ENCODE assay signal across 8 mouse cellular contexts in the genomic region with DNA sequence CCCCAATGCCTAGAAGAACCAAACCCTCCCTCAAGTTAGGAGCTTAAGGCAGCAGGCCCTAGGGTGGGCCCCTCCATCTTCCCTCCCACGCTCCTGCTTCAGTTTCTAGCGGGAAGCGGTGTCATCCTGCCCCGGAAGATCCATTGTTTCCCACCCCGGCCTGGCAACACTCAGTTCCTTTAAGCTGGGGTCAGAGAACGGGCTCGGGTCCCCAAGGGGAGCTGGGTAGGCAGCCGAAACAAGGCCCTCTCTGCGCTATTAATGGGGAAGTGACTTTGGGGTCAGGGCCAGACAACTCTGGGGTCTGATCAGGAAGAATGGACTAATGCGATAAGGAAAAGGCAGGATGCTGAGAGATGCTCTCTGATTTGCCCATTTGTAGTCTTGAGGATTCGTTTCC. TPM values are rescaled to one million over a fixed set of nuclear protein-coding genes. Genes with fewer than 3 reads are reported as not detected.
DNase-seq lines count a peak whose midpoint lies in the region; ATAC-seq and TF ChIP-seq lines count a peak whose summit lies in the region.

No protein-coding gene starts in this region.

- no peak for TF ChIP-seq POLR2A in cerebellum, adult 2 months (IDR thresholded peaks at IDR 0.05; ENCODE audit: borderline replicate concordance, insufficient read depth, low read length)

- peak overlapping the region; percentile 70 for H3K4me3 ChIP-seq in layer of hippocampus, adult 2 months
- peak overlapping the region; percentile 73 for H3K4me3 ChIP-seq in cerebellum, adult 2 months (replicated peaks; ENCODE audit: insufficient read depth, low read depth, low read length)
- H3K4me3 ChIP-seq in liver, embryonic 14.5 days (ENCODE audit: insufficient read depth in 1 of 2, low read depth in 2 of 2, low read length in 2 of 2): peak overlapping the region; percentile 85 to 92
- peak overlapping the region; percentile 84 for H3K4me3 ChIP-seq in neural tube, embryonic 15.5 days (replicated peaks)

- ATAC-seq in liver, embryonic 14.5 days (ENCODE audit: insufficient read depth): no peak
- no peak for ATAC-seq in neural tube, embryonic 15.5 days (ENCODE audit: low FRiP score)

- WGBS in cerebellum, adult 2 months: 41% methylated on average over 11 of the region's 11 CpGs
- WGBS in liver, embryonic 14.5 days (ENCODE audit: insufficient replicate concordance): 12% methylated on average over 11 of the region's 11 CpGs
- 26% methylated on average over 11 of the region's 11 CpGs for WGBS in neural tube, embryonic 15.5 days

- H3K36me3 ChIP-seq in liver, embryonic 14.5 days (replicated peaks; ENCODE audit: control insufficient read depth, insufficient read depth, low read depth): peaks cover 3% of the 10 kb centered on the region; the same call in 1 of the 2 replicates
- peaks cover 31% of the 10 kb centered on the region for H3K36me3 ChIP-seq in neural tube, embryonic 15.5 days

- intact Hi-C loops in gastrocnemius, postnatal 14 days (cut with DNase I; ENCODE audit: low total_unique reads): no loop called here

- H3K4me2 ChIP-seq in liver, embryonic 14.5 days (ENCODE audit: low read depth): peak overlapping the region; percentile 94
- H3K4me2 ChIP-seq in neural tube, embryonic 15.5 days: peak overlapping the region; percentile 85

- peaks cover 11% of the 10 kb centered on the region; the same call in 1 of the 2 replicates for H3K4me1 ChIP-seq in cerebellum, adult 2 months (ENCODE audit: control insufficient read depth, insufficient read depth, low read length)
- H3K4me1 ChIP-seq in liver, embryonic 14.5 days (replicated peaks; ENCODE audit: control insufficient read depth in 2 of 2, insufficient read depth in 2 of 2, low read length in 1 of 2): peaks cover 6 to 15% of the 10 kb centered on the region in 2 experiments
- H3K4me1 ChIP-seq in neural tube, embryonic 15.5 days: peaks cover 36% of the 10 kb centered on the region

- H3K9me3 ChIP-seq in liver, embryonic 14.5 days (ENCODE audit: control insufficient read depth, low read length): no peaks in the 10 kb centered on the region
- no peaks in the 10 kb centered on the region for H3K9me3 ChIP-seq in neural tube, embryonic 15.5 days (replicated peaks)

- no peak for TF ChIP-seq CTCF in layer of hippocampus, adult 2 months (conservative IDR thresholded peaks at IDR 0.05)
- TF ChIP-seq CTCF in cerebellum, adult 2 months (IDR thresholded peaks at IDR 0.05; ENCODE audit: borderline replicate concordance, insufficient read depth, low read depth, low read length): no peak
- TF ChIP-seq CTCF in liver, embryonic 14.5 days (IDR thresholded peaks at IDR 0.05; ENCODE audit: low read depth): no peak

- no peaks in the 10 kb centered on the region for H3K27me3 ChIP-seq in cerebellum, adult 2 months (ENCODE audit: control insufficient read depth, insufficient read depth, low read length)
- H3K27me3 ChIP-seq in liver, embryonic 14.5 days (ENCODE audit: control insufficient read depth, insufficient read depth, low read length): no peaks in the 10 kb centered on the region
- H3K27me3 ChIP-seq in neural tube, embryonic 15.5 days (replicated peaks): peaks cover 5% of the 10 kb centered on the region; the same call in 1 of the 2 replicates

- H3K27ac ChIP-seq in layer of hippocampus, adult 2 months: peak overlapping the region; percentile 98
- no peak overlapping the region for H3K27ac ChIP-seq in cerebellum, adult 2 months (ENCODE audit: insufficient read depth, low read length)
- H3K27ac ChIP-seq in liver, embryonic 14.5 days: 0 out of 2 replicates have a peak overlapping the region, but pooled peaks have one; percentile 12
- peak overlapping the region; percentile 100 for H3K27ac ChIP-seq in neural tube, embryonic 15.5 days (replicated peaks)

- peak in 1 of 2 experiments; percentile 33 for DNase-seq in layer of hippocampus, adult 2 months (ENCODE audit: low spot score in 2 of 2)
- no peak for DNase-seq in layer of hippocampus, adult 11-12 months (ENCODE audit: low spot score)
- peak in 1 of 2 experiments; percentile 42 for DNase-seq in cerebellum, adult 2 months
- peak; percentile 51 for DNase-seq in gastrocnemius, postnatal 14 days
- DNase-seq in induced T-regulatory cell, adult 2 months (ENCODE audit: low read depth): peak; percentile 16
- no peak for DNase-seq in liver, embryonic 14.5 days (ENCODE audit: low read depth in 3 of 3, low spot score in 3 of 3)
- no peak for DNase-seq in layer of hippocampus, adult 9-10 months (ENCODE audit: low spot score)

- no peak for TF ChIP-seq EP300 in liver, embryonic 14.5 days (IDR thresholded peaks at IDR 0.05; ENCODE audit: low read depth)

- H3K9ac ChIP-seq in liver, embryonic 14.5 days (replicated peaks): peak overlapping the region; percentile 97
- H3K9ac ChIP-seq in neural tube, embryonic 15.5 days (replicated peaks): peak overlapping the region; percentile 95; the same call in 1 of the 2 replicates

RNA-seq across cellular contexts. Expression of gene Tmem88, which starts 1.3 kb away (rescaled TPM):
- total RNA-seq in layer of hippocampus, adult 2 months (2021): 1 to 10 TPM; 2.6 to 5.0 TPM
- 5.7 and 6.0 TPM in 2 replicates for polyA plus RNA-seq in cerebellum, adult 2 months (2012; rRNA removed)
- 10 to 100 TPM; 12.8 to 15.2 TPM for total RNA-seq in gastrocnemius, postnatal 14 days (2021)
- polyA plus RNA-seq in liver, embryonic 14.5 days (2012; rRNA removed): 3.7 and 5.3 TPM in 2 replicates
- polyA plus RNA-seq in liver, embryonic 14.5 days (2014; fragmentation: Nextera tagmentation; extraction: Ambion mirVana): 4.6 TPM in 2 replicates
- 6.2 and 9.1 TPM in 2 replicates for polyA plus RNA-seq in neural tube, embryonic 15.5 days (2015; fragmentation: Nextera tagmentation; extraction: Ambion mirVana)

RNA-seq across cellular contexts. Expression of gene Cyb5d1, which starts 1.3 kb away (rescaled TPM):
- 10 to 100 TPM; 43.6 to 45.0 TPM for total RNA-seq in layer of hippocampus, adult 2 months (2021)
- polyA plus RNA-seq in cerebellum, adult 2 months (2012; rRNA removed): 40.2 and 41.9 TPM in 2 replicates
- total RNA-seq in gastrocnemius, postnatal 14 days (2021): 10 to 100 TPM; 19.0 to 20.7 TPM
- 4.8 and 8.3 TPM in 2 replicates for polyA plus RNA-seq in liver, embryonic 14.5 days (2012; rRNA removed)
- 6.2 and 7.3 TPM in 2 replicates for polyA plus RNA-seq in liver, embryonic 14.5 days (2014; fragmentation: Nextera tagmentation; extraction: Ambion mirVana)
- 29.7 and 31.5 TPM in 2 replicates for polyA plus RNA-seq in neural tube, embryonic 15.5 days (2015; fragmentation: Nextera tagmentation; extraction: Ambion mirVana)

RNA-seq across cellular contexts. Expression of gene Naa38, which starts 1.5 kb away (rescaled TPM):
- 100 to 1,000 TPM; 109 to 127 TPM for total RNA-seq in layer of hippocampus, adult 2 months (2021)
- 193 and 200 TPM in 2 replicates for polyA plus RNA-seq in cerebellum, adult 2 months (2012; rRNA removed)
- total RNA-seq in gastrocnemius, postnatal 14 days (2021): 10 to 100 TPM; 79.5 to 87.9 TPM
- 70.9 and 76.9 TPM in 2 replicates for polyA plus RNA-seq in liver, embryonic 14.5 days (2012; rRNA removed)
- 120 and 127 TPM in 2 replicates for polyA plus RNA-seq in liver, embryonic 14.5 days (2014; fragmentation: Nextera tagmentation; extraction: Ambion mirVana)
- 130 and 132 TPM in 2 replicates for polyA plus RNA-seq in neural tube, embryonic 15.5 days (2015; fragmentation: Nextera tagmentation; extraction: Ambion mirVana)

RNA-seq across cellular contexts. Expression of gene Kdm6b, which starts 16.7 kb away (rescaled TPM):
- 10 to 100 TPM; 34.3 to 40.9 TPM for total RNA-seq in layer of hippocampus, adult 2 months (2021)
- 14.0 and 16.5 TPM in 2 replicates for polyA plus RNA-seq in cerebellum, adult 2 months (2012; rRNA removed)
- total RNA-seq in gastrocnemius, postnatal 14 days (2021): 10 to 100 TPM; 30.3 to 31.4 TPM
- 1.1 and 1.4 TPM in 2 replicates for polyA plus RNA-seq in liver, embryonic 14.5 days (2012; rRNA removed)
- polyA plus RNA-seq in liver, embryonic 14.5 days (2014; fragmentation: Nextera tagmentation; extraction: Ambion mirVana): 2.9 TPM in 2 replicates
- 29.4 and 32.6 TPM in 2 replicates for polyA plus RNA-seq in neural tube, embryonic 15.5 days (2015; fragmentation: Nextera tagmentation; extraction: Ambion mirVana)

RNA-seq across cellular contexts. Expression of gene Chd3, which starts 27.6 kb away (rescaled TPM):
- 100 to 1,000 TPM; 541 to 561 TPM for total RNA-seq in layer of hippocampus, adult 2 months (2021)
- 111 and 115 TPM in 2 replicates for polyA plus RNA-seq in cerebellum, adult 2 months (2012; rRNA removed)
- 10 to 100 TPM; 25.5 to 28.7 TPM for total RNA-seq in gastrocnemius, postnatal 14 days (2021)
- polyA plus RNA-seq in liver, embryonic 14.5 days (2012; rRNA removed): 13.7 and 14.3 TPM in 2 replicates
- 1.9 and 2.4 TPM in 2 replicates for polyA plus RNA-seq in liver, embryonic 14.5 days (2014; fragmentation: Nextera tagmentation; extraction: Ambion mirVana)
- polyA plus RNA-seq in neural tube, embryonic 15.5 days (2015; fragmentation: Nextera tagmentation; extraction: Ambion mirVana): 70.6 and 76.1 TPM in 2 replicates

Comparison
In these comparisons a context has a peak if more than half of its experiments do, and no peak if none do; other contexts are left out.
1. DNase-seq: peak in gastrocnemius, postnatal 14 days (single experiment) and induced T-regulatory cell, adult 2 months (single experiment); none in layer of hippocampus, adult 11-12 months (single experiment), liver, embryonic 14.5 days (0 of 3) and layer of hippocampus, adult 9-10 months (single experiment).
2. Peak in every context shown above with its lines, with median percentiles within 50 percentile points of each other: H3K4me3 ChIP-seq.